Mouse (Mus musculus): ENCODE measurements around the gene Tmem108. TPM values are rescaled to one million over a fixed set of nuclear protein-coding genes. Genes with fewer than 3 reads are reported as not detected.

Tmem108 gene
- total RNA-seq, 2 experiments from 2014 or later, result not detected

GRCm38 (mm10) chr9:103549178-103549577 lies 212.5 kb downstream of the Tmem108 start:
- DNase-seq (ENCODE audit: low spot score), result no peak

GRCm38 (mm10) chr9:103548606-103549005 lies 213.0 kb downstream of the Tmem108 start:
- DNase-seq (ENCODE audit: low spot score), result no peak

DNA sequence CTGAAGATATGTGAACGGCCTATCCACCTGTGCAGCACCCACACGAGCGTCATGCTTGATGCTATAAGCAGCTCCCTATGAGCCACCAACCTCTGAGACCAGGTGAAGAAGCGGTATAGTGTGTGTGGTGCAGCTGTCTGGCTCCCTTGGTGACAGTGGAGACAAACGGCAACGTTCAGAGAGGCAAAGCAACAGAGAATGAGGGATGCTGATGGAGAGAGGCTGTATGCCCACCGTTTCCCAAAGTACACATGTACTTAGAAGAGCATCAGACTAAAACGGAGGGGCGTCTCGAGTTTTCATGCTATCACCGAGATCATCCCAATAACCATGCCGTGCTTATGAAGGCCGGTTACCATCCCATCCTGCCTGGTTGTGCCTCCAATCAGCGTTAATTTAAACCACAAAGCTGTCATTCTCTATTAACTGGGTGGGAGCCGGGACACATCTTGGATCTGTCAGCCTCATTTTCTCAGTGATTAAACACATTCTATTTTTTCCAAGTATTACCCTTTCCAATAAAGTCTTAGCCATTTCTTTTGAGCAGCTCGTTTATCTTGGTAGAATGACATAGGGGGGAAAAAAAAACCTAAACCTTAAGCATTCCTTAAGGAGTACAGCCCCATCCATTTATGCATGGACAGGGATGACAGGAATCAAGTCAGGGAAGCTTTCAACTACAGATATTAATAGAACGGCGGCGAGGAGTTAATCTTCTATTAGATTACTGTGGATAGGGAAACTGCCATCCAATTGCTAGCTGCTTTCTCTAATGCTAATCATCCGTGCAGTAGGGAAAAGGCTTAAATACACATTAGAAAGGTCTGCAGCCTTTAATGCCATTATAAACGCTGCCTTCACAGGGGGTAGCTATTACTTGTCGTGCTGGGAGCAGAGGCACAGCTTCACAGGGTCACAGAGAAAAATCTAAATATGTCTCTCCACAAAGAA lies 214.7 kb downstream of the Tmem108 start:
- DNase-seq (ENCODE audit: low spot score), result no peak

DNA sequence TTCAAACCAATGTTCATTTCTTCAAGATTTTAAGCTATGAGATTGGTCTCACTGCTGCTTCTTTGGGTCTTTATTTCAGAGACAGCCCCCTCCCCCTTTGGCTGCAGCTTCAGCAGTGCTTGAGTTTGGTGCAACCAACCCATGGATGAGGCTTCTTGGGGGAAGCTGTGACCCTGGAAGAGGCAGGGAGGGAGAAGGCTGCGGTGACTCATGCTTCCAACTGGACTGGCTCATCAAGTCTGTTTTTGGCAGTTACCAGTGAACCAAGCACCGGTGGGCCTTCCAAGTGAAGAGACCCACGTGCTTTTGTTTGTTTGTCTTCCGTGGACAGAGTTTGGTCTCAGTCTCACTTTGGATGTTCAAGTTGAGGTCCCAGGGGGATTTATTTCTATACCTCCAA lies 215.9 kb downstream of the Tmem108 start:
- no peak for DNase-seq (ENCODE audit: low spot score)

- no peak for DNase-seq (ENCODE audit: low spot score)
These were observed 216.4 kb downstream of the Tmem108 start for GRCm38 (mm10) chr9:103545271-103545670.

DNA sequence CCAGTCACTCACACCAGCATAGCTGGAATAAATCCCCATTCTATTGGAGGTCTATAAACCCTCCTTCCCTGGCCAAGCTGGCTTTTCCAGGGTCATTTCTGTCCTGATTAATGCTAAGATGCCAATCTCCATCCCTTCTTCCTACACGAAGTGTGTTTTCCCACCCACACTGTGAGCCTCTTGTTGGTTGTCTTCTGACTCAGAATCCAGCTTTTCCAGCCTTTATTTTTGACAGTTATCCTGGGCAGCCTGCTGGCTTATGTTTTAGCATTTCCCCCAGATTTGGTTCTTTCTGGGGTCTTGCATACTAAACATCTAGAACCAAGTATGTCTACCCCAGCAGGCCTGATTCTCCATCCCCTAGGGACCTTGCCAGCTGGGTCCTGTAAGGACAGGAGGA lies 217.0 kb downstream of the Tmem108 start:
- no peak for DNase-seq (ENCODE audit: low spot score)

- no peak for DNase-seq (ENCODE audit: low spot score)
These were observed 221.1 kb downstream of the Tmem108 start for GRCm38 (mm10) chr9:103540518-103540917.

- no peak for DNase-seq (ENCODE audit: low spot score)
These were observed 223.4 kb downstream of the Tmem108 start for GRCm38 (mm10) chr9:103538047-103538816.

DNA sequence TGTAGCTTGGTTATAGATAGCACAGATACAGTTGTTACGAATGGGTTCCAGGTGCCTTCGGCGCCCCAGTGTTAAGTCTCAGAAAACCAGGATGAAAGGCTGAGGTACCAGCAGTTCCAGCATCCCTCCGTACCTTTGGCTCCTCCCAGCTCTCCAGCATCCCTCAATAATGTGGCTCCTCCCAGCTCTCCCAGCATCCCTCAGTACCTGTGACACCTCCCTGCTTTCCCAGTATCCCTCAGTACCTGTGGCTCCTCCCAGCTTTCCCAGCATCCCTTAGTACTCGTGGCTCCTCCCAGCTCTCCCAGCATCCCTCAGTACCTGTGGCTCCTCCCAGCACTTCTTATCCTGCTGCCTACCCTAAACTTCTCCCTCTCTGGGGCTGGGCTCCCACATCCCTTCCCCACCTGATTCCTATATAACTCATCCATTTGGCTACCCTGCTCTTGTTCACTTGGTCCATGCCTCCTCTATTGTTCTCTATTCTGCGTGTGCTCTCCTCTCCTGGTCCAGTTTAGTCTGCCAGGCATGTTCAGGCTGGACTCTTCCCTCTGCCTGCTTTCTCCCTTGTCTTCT lies 225.5 kb downstream of the Tmem108 start:
- no peak for DNase-seq (ENCODE audit: low spot score)

GRCm38 (mm10) chr9:103525041-103525537 lies 236.5 kb downstream of the Tmem108 start:
- DNase-seq (ENCODE audit: low spot score), result no peak

GRCm38 (mm10) chr9:103524600-103524999 lies 237.0 kb downstream of the Tmem108 start:
- DNase-seq (ENCODE audit: low spot score), result no peak

DNA sequence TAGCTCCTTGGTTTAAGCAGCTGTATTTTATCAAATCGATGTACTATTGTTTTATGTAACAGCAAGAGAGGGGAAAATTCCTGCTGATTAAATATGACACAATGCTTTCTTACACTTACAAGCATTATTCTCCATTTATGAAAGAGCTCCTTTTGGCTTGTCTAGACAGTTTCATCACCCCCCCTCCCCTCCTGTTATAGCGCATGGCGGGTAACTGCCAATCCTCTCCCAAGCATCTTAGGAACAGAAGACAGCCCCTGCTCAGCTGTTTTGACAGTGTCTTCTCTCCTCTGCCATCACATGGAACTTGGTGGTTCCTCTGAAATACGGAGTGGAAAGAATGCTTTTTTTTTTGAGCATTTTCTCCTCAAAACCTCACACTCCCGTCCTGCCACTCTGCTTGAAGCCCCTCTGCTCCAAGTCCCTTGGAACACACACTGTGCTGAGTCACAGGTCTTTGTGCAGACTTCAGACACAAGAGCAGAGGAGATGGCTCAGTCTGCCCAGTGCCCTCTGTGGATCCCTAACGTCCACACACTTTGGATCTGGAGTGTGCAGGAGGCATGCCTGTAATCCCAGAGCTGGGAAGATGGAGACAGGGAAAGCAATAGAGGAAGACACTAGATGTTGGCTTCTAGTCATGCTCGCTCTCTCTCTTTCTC lies 237.8 kb downstream of the Tmem108 start:
- no peak for DNase-seq (ENCODE audit: low spot score)

- DNase-seq (ENCODE audit: low spot score), result no peak
These were observed 238.6 kb downstream of the Tmem108 start for GRCm38 (mm10) chr9:103523008-103523407.

GRCm38 (mm10) chr9:103513884-103514283 lies 247.8 kb downstream of the Tmem108 start:
- DNase-seq (ENCODE audit: low spot score), result no peak

DNA sequence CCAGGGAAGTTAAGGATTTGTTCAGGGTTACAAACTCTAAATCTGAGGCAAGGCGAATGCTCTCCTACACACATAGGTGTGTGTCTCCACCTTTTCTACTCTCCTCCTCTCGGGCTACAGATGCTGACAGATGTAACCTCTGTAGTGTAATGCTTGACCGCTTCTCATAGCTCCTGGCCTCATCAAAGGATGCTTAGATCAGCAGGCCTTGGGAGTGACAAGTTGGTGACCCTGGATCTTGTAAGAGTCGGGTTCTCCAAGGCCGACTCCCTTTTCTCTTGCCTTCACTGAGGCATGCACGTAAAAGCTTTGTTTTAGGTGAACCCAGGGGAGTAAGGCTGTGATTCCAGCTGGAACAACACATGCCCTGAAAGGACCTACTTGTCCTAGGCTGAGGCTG lies 249.4 kb downstream of the Tmem108 start:
- DNase-seq (ENCODE audit: low spot score), result no peak

DNA sequence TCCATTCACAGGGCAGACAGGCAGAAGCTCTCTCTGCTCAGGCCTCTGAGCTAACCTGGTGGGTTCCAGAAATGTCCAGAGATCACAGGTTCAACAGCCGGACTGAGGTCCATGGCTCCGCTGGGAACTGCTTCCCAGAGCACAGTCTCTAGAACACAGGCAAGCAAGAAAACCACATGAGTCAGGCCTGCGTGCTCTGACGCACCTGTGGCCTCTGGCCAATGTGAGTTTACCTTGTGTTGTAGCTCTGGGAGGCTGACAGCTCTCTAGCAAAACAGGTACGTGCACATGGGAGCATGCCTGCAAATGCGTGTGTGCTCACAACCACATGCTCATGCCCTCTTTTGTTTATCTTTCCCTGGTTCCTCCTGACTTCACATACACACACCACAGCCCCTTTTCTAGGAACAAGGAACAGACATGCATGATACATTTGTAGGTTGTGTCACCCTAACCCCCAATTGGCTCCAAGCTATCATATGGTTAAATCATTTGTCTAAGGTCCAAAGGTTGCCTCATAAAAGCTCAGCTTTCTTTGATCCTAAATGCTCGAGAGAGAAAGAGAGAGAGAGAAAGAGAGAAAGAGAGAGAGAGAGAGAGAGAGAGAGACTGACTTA lies 254.6 kb downstream of the Tmem108 start:
- DNase-seq (ENCODE audit: low spot score), result no peak

DNA sequence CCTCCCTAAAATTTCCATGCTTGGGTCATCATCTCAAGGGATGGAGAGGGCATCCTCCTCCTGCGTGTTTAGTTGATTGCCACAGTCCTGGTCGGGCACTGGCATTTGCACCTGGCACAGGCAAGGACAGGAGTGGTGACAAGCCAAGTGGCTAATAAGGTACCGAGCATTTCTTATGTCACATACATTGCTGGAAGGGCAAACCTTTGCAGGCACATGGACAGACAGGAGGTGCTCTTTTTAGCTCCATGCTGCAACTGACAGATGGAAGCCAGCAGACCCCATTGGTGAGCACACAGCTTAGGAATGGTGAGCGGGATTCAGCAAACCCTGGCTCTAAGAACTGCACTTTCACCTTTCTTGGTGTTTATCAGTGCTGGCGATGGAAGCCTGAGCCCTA lies 256.6 kb downstream of the Tmem108 start:
- no peak for DNase-seq (ENCODE audit: low spot score)

GRCm38 (mm10) chr9:103504646-103505045 lies 257.0 kb downstream of the Tmem108 start:
- DNase-seq (ENCODE audit: low spot score), result no peak

GRCm38 (mm10) chr9:103503586-103504298 lies 257.9 kb downstream of the Tmem108 start:
- no peak for DNase-seq (ENCODE audit: low spot score)

- DNase-seq (ENCODE audit: low spot score), result no peak
These were observed 259.0 kb downstream of the Tmem108 start for GRCm38 (mm10) chr9:103502655-103503054.

All from gastrocnemius, adult 18-20 months (tissue).